Mouse (Mus musculus) lung, postnatal 0 days (tissue): ENCODE data around the gene Myadml2. TPM values are rescaled to one million over a fixed set of nuclear protein-coding genes. Genes with fewer than 3 reads are reported as not detected.

Experiments
- ATAC-seq: fragments of 200-750 bp; cut with Nextera tagmentation; 2 replicates; pipeline ENCODE4 v1.8.0; 2017; ENCODE audit warnings: moderate library complexity
- DNase-seq: peaks from one replicate; pipeline ENCODE4 v3.0.0-alpha.2; 2016; ENCODE audit warnings: low spot score
- H3K27ac ChIP-seq: fragments of 300-500 bp; sonication (generic); 2 replicates; pipeline ENCODE4 v1.5.1; 2014; ENCODE audit warnings: antibody characterized with exemption, mild to moderate bottlenecking, low read length, mixed read lengths
- H3K27me3 ChIP-seq: fragments of 300-500 bp; sonication (generic); replicated peaks from 2 replicates; pipeline ENCODE4 v1.6.1; 2014; ENCODE audit warnings: low read length, mixed read lengths; ENCODE audit not compliant: insufficient read depth
- H3K36me3 ChIP-seq: fragments of 300-500 bp; sonication (generic); 2 replicates; pipeline ENCODE4 v1.6.1; 2014; ENCODE audit warnings: low read length, mixed read lengths; ENCODE audit not compliant: insufficient read depth
- H3K4me1 ChIP-seq: fragments of 300-500 bp; sonication (generic); 2 replicates; pipeline ENCODE4 v1.6.1; 2014; ENCODE audit warnings: antibody characterized with exemption, low read depth, low read length, mixed read lengths; ENCODE audit not compliant: insufficient read depth
- H3K4me2 ChIP-seq: fragments of 300-500 bp; sonication (generic); replicated peaks from 2 replicates; pipeline ENCODE4 v1.6.1; 2014; ENCODE audit warnings: low read depth, mild to moderate bottlenecking, low read length, moderate library complexity, mixed read lengths
- H3K4me3 ChIP-seq: fragments of 300-500 bp; sonication (generic); 2 replicates; pipeline ENCODE4 v1.5.1; 2014; ENCODE audit warnings: low read depth, low read length
- H3K9ac ChIP-seq: fragments of 300-500 bp; sonication (generic); replicated peaks from 2 replicates; pipeline ENCODE4 v1.6.1; 2014; ENCODE audit warnings: low read depth, mild to moderate bottlenecking
- H3K9me3 ChIP-seq: fragments of 300-500 bp; sonication (generic); 2 replicates; pipeline ENCODE4 v1.6.1; 2016; ENCODE audit warnings: low read length, mixed read lengths
- CTCF ChIP-seq: IDR thresholded peaks from 2 replicates; pipeline ENCODE4 v1.5.1; 2016; ENCODE audit warnings: antibody characterized with exemption, mild to moderate bottlenecking
- EP300 ChIP-seq: IDR thresholded peaks from 2 replicates; pipeline ENCODE4 v1.6.1; 2016; ENCODE audit warnings: antibody characterized with exemption, mild to moderate bottlenecking, control low read depth
- WGBS: fragments of 180-500 bp; shearing (Covaris S2); extraction: QIAGEN DNeasy Blood & Tissue Kit; methylation state at CpG from one replicate; pipeline ENCODE4 v1.1.7; 2014; 5-methylcytosine and 5-hydroxymethylcytosine counted together
- polyA plus RNA-seq: library from polyadenylated mRNA; unstranded; fragments of >200 nt; fragmentation: Nextera tagmentation; extraction: Ambion mirVana; gene quantifications from 2 replicates; pipeline ENCODE4 v1.2.1, GENCODE M21; 2015

Gene Myadml2
- polyA plus RNA-seq, 1 experiment from 2014 or later = not detected

GRCm38 (mm10) chr11:120632559-120633519 is 15.1 kb downstream of the Myadml2 start:
- Histone ChIP-seq H3K36me3 (no peaks in the 10 kb centered on the region), H3K27me3 (no peaks in the 10 kb centered on the region), H3K9me3 (no peaks in the 10 kb centered on the region), H3K27ac (peak overlapping the region; percentile 92), H3K4me2 (peak overlapping the region; percentile 87), H3K9ac (peak overlapping the region; percentile 90), H3K4me1 (peaks cover 19% of the 10 kb centered on the region), H3K4me3 (peak overlapping the region; percentile 92)
- 1% methylated on average over 75 of the region's 116 CpGs for WGBS
- ATAC-seq (peak; percentile 73), DNase-seq (peak; percentile 81)
- TF ChIP-seq EP300 = no peak
- no peak for TF ChIP-seq CTCF

- Histone ChIP-seq H3K4me1 (peaks cover 19% of the 10 kb centered on the region), H3K4me2 (peak overlapping the region; percentile 87), H3K9me3 (no peaks in the 10 kb centered on the region), H3K9ac (peak overlapping the region; percentile 90), H3K27ac (peak overlapping the region; percentile 92), H3K36me3 (no peaks in the 10 kb centered on the region), H3K27me3 (no peaks in the 10 kb centered on the region), H3K4me3 (peak overlapping the region; percentile 92)
- TF ChIP-seq CTCF (no peak), EP300 (no peak)
- no peak for DNase-seq
- 40% methylated on average over 4 of the region's 4 CpGs for WGBS
- ATAC-seq = no peak
Measured at GRCm38 (mm10) chr11:120631726-120632448, 16.1 kb downstream of the Myadml2 start.

- H3K4me3 ChIP-seq = no peak overlapping the region
- no peaks in the 10 kb centered on the region for H3K27me3 ChIP-seq
- ATAC-seq (no peak), DNase-seq (no peak)
- peak overlapping the region; percentile 70 for H3K27ac ChIP-seq
- H3K36me3 ChIP-seq = no peaks in the 10 kb centered on the region
- H3K4me1 ChIP-seq = peaks cover 19% of the 10 kb centered on the region
- no peaks in the 10 kb centered on the region for H3K9me3 ChIP-seq
- TF ChIP-seq EP300 = no peak
- peak overlapping the region; percentile 87 for H3K4me2 ChIP-seq
- no peak overlapping the region for H3K9ac ChIP-seq
- 28% methylated on average over 7 of the region's 7 CpGs for WGBS
Measured at GRCm38 (mm10) chr11:120630881-120631725, 16.9 kb downstream of the Myadml2 start.

- 39% methylated on average over 5 of the region's 5 CpGs for WGBS
- peak overlapping the region; percentile 32 for H3K9ac ChIP-seq
- DNase-seq (peak; percentile 83), ATAC-seq (peak; percentile 10)
- peak overlapping the region; percentile 70 for H3K27ac ChIP-seq
- H3K4me1 ChIP-seq = peaks cover 19% of the 10 kb centered on the region
- no peak overlapping the region for H3K4me3 ChIP-seq
- peak; percentile 28; the same call in 1 of the 2 replicates for TF ChIP-seq EP300
- TF ChIP-seq CTCF = no peak
- H3K9me3 ChIP-seq = no peaks in the 10 kb centered on the region
- no peaks in the 10 kb centered on the region for H3K36me3 ChIP-seq
- H3K4me2 ChIP-seq = peak overlapping the region; percentile 34
- H3K27me3 ChIP-seq = no peaks in the 10 kb centered on the region
Measured at GRCm38 (mm10) chr11:120630401-120630871, 17.5 kb downstream of the Myadml2 start.

GRCm38 (mm10) chr11:120629911-120630310 is 18.0 kb downstream of the Myadml2 start:
- DNase-seq = peak; percentile 45
- TF ChIP-seq EP300 = no peak
- TF ChIP-seq CTCF = no peak
- H3K9ac ChIP-seq = peak overlapping the region; percentile 32

More at GRCm38 (mm10) chr11:120629911-120630310, 18.0 kb downstream of the Myadml2 start:
- Histone ChIP-seq H3K4me2 (peak overlapping the region; percentile 34), H3K9me3 (no peaks in the 10 kb centered on the region), H3K36me3 (no peaks in the 10 kb centered on the region), H3K27ac (peak overlapping the region; percentile 70), H3K27me3 (no peaks in the 10 kb centered on the region), H3K4me1 (peaks cover 23% of the 10 kb centered on the region), H3K4me3 (no peak overlapping the region)
- no peak for ATAC-seq
- WGBS = 28% methylated on average over 7 of the region's 7 CpGs
